Mouse (Mus musculus) midbrain, embryonic 13.5 days (tissue): ENCODE data around the gene Acsm2. TPM values are rescaled to one million over a fixed set of nuclear protein-coding genes. Genes with fewer than 3 reads are reported as not detected.

Source experiments
- ATAC-seq: fragments of 200-750 bp; cut with Nextera tagmentation; 2 replicates; pipeline ENCODE4 v1.8.0; 2017; ENCODE audit warnings: mild to moderate bottlenecking, moderate TSS enrichment, moderate library complexity
- H3K27ac ChIP-seq: fragments of 300-500 bp; sonication (generic); 2 replicates; pipeline ENCODE4 v1.5.1; 2015; ENCODE audit warnings: inconsistent platforms, mild to moderate bottlenecking, moderate library complexity
- H3K27me3 ChIP-seq: fragments of 300-500 bp; sonication (generic); 2 replicates; pipeline ENCODE4 v1.6.1; 2015; ENCODE audit warnings: mild to moderate bottlenecking, inconsistent platforms
- H3K36me3 ChIP-seq: fragments of 300-500 bp; sonication (generic); 2 replicates; pipeline ENCODE4 v1.6.1; 2015; ENCODE audit warnings: mild to moderate bottlenecking, inconsistent platforms
- H3K4me1 ChIP-seq: fragments of 300-500 bp; sonication (generic); replicated peaks from 2 replicates; pipeline ENCODE4 v1.6.1; 2015; ENCODE audit warnings: inconsistent platforms
- H3K4me2 ChIP-seq: fragments of 300-500 bp; sonication (generic); replicated peaks from 2 replicates; pipeline ENCODE4 v1.6.1; 2015; ENCODE audit warnings: moderate library complexity, mild to moderate bottlenecking, inconsistent platforms
- H3K4me3 ChIP-seq: fragments of 300-500 bp; sonication (generic); replicated peaks from 2 replicates; pipeline ENCODE4 v1.5.1; 2015; ENCODE audit warnings: mild to moderate bottlenecking, inconsistent platforms
- H3K9ac ChIP-seq: fragments of 300-500 bp; sonication (generic); replicated peaks from 2 replicates; pipeline ENCODE4 v1.6.1; 2015; ENCODE audit warnings: mild to moderate bottlenecking, inconsistent platforms
- H3K9me3 ChIP-seq: fragments of 300-500 bp; sonication (generic); 2 replicates; pipeline ENCODE4 v1.6.1; 2016; ENCODE audit warnings: mild to moderate bottlenecking, inconsistent platforms
- WGBS: fragments of 180-500 bp; shearing (Covaris S2); methylation state at CpG from one replicate; pipeline ENCODE4 v1.1.7; 2015; 5-methylcytosine and 5-hydroxymethylcytosine counted together
- polyA plus RNA-seq: library from polyadenylated mRNA; unstranded; fragments of >200 nt; fragmentation: Nextera tagmentation; extraction: Ambion mirVana; gene quantifications from 2 replicates; pipeline ENCODE4 v1.2.1, GENCODE M21; 2015

The Acsm2 gene
- polyA plus RNA-seq, 1 experiment from 2014 or later: not detected

DNA sequence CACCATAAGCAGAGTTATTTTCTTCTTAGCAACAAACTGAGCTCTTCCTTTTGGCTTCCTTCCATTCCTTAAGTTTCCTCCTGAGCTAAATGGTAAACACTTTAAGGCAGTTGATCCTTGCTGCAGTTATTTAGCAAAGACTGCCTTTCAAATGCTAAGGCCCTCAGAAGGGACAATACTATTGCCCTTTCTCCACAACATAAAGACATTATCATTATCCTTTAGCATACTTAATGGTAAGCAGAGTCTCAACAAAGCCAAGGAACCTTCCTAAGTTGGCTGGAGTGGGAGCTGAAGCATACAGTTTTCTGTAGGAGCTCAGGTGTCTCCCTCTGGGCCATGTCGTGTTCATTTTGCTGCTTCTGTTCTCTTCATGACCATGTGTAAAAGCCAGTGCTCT lies 41.2 kb downstream of the Acsm2 start:
- H3K4me3 ChIP-seq: no peak overlapping the region
- no peak overlapping the region for H3K4me2 ChIP-seq
- no peak for ATAC-seq
- H3K9me3 ChIP-seq: no peaks in the 10 kb centered on the region
- no peaks in the 10 kb centered on the region for H3K4me1 ChIP-seq
- WGBS: 44% methylated on average over 1 of the region's 1 CpGs
- no peaks in the 10 kb centered on the region for H3K27me3 ChIP-seq
- no peak overlapping the region for H3K9ac ChIP-seq
- H3K36me3 ChIP-seq: no peaks in the 10 kb centered on the region
- H3K27ac ChIP-seq: no peak overlapping the region

DNA sequence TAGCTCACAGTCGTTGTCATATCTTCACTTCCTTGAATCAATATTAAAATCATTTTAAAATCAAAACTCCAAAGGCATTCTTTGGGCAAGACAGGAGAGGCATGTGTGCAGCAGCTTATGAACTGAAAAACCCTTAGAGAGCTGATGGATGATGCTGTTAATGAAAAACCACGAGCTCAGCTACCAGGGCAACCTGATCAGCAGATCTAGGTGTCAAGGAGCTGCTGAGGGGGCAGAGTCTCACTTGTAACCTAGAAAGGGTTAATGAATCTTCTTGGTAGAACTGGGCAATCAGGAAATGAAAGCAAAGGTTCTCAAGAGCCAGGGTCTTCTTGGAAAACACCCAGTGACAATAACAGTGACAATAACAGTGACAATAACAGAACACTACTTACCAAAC lies 42.4 kb downstream of the Acsm2 start:
- no peak overlapping the region for H3K9ac ChIP-seq
- H3K4me3 ChIP-seq: no peak overlapping the region
- no peak overlapping the region for H3K4me2 ChIP-seq
- ATAC-seq: no peak
- 78% methylated on average over 2 of the region's 2 CpGs for WGBS
- no peaks in the 10 kb centered on the region for H3K27me3 ChIP-seq
- no peaks in the 10 kb centered on the region for H3K36me3 ChIP-seq
- no peak overlapping the region for H3K27ac ChIP-seq
- H3K4me1 ChIP-seq: no peaks in the 10 kb centered on the region
- H3K9me3 ChIP-seq: no peaks in the 10 kb centered on the region

- no peak overlapping the region for H3K4me3 ChIP-seq
- H3K27me3 ChIP-seq: no peaks in the 10 kb centered on the region
- no peak overlapping the region for H3K9ac ChIP-seq
- WGBS: 82% methylated on average over 2 of the region's 2 CpGs
- H3K36me3 ChIP-seq: no peaks in the 10 kb centered on the region
- no peak overlapping the region for H3K4me2 ChIP-seq
- no peak overlapping the region for H3K27ac ChIP-seq
- H3K4me1 ChIP-seq: no peaks in the 10 kb centered on the region
- H3K9me3 ChIP-seq: no peaks in the 10 kb centered on the region
- no peak for ATAC-seq
These were observed 47.2 kb downstream of the Acsm2 start for GRCm38 (mm10) chr7:119601195-119601953.

- no peaks in the 10 kb centered on the region for H3K4me1 ChIP-seq
- ATAC-seq: no peak
These were observed 47.8 kb downstream of the Acsm2 start for GRCm38 (mm10) chr7:119601954-119602317.

DNA sequence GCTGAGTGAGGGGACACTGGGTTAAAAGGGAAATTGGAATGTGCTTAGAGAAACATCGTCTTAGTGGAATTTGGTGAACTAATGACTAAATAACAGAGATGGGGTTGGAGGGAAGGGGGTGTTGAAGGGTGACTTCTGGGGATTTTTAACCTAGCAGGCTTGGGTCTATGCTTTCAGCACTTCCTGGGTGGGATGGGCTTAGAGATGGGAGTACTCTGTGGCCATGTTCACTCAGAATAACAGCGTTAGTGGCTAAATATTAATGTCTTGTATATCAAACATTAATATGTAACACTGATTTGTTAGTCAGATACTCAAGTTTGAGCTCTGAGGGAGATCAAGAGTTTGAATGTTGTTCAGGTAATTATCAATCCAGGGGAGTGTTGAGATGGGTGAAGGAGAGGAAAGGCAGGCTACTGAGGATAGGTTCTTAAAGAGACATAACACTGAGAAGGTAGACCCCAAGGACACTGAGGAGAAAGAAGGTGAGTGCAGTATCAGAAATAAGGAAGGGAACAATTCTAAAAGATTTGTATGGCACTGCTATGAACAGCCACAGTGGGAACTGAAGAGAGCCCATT lies 50.9 kb downstream of the Acsm2 start:
- Histone ChIP-seq H3K4me1 (no peaks in the 10 kb centered on the region), H3K36me3 (no peaks in the 10 kb centered on the region), H3K9ac (no peak overlapping the region), H3K4me3 (no peak overlapping the region), H3K27ac (no peak overlapping the region), H3K27me3 (no peaks in the 10 kb centered on the region), H3K9me3 (no peaks in the 10 kb centered on the region), H3K4me2 (no peak overlapping the region)
- no peak for ATAC-seq
- 91% methylated on average over 2 of the region's 2 CpGs for WGBS

More at GRCm38 (mm10) chr7:119601954-119602317, 47.8 kb downstream of the Acsm2 start:
- no peaks in the 10 kb centered on the region for H3K36me3 ChIP-seq
- H3K4me2 ChIP-seq: no peak overlapping the region
- WGBS: 92% methylated on average over 1 of the region's 1 CpGs
- H3K27me3 ChIP-seq: no peaks in the 10 kb centered on the region
- H3K27ac ChIP-seq: no peak overlapping the region
- no peak overlapping the region for H3K9ac ChIP-seq
- no peaks in the 10 kb centered on the region for H3K9me3 ChIP-seq
- no peak overlapping the region for H3K4me3 ChIP-seq

DNA sequence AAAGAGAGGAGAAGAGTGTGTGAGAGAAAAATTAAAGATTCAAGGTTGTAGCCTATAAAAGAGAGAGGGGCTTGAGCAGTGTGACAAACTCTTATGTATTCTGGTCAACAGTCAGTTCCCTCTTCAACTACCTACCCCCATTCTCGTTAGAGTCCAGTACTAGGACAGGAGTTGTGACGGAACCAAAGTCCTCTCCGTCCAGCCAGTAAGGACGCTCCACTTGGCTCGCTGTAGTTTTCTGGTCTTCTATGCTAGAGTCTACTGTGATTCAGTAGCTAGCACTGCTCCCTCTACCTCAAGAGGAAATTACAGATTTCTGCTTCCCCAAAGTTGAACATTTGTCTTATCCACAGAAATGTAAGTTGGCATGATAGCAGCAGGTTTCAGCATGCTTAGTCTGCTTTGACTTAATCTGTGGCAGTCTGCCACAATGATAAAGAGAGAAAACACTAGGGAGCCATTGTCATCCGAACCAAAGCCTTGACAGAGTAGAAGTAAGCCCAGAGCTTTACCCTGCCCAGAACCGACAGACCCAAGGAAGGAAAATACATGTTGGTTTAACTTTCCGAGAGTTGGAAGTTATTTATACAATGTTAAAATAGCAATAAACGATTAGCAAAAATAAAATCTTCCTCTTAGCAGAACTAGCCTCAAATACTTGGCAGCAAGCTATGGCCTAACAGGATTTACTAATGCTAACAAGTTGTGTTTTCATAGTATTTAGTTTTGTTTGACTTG lies 52.0 kb downstream of the Acsm2 start:
- no peak overlapping the region for H3K27ac ChIP-seq
- H3K9me3 ChIP-seq: no peaks in the 10 kb centered on the region
- WGBS: 76% methylated on average over 9 of the region's 9 CpGs
- H3K9ac ChIP-seq: no peak overlapping the region
- H3K4me2 ChIP-seq: no peak overlapping the region
- no peaks in the 10 kb centered on the region for H3K27me3 ChIP-seq
- no peak overlapping the region for H3K4me3 ChIP-seq
- no peaks in the 10 kb centered on the region for H3K4me1 ChIP-seq
- H3K36me3 ChIP-seq: no peaks in the 10 kb centered on the region
- ATAC-seq: no peak

DNA sequence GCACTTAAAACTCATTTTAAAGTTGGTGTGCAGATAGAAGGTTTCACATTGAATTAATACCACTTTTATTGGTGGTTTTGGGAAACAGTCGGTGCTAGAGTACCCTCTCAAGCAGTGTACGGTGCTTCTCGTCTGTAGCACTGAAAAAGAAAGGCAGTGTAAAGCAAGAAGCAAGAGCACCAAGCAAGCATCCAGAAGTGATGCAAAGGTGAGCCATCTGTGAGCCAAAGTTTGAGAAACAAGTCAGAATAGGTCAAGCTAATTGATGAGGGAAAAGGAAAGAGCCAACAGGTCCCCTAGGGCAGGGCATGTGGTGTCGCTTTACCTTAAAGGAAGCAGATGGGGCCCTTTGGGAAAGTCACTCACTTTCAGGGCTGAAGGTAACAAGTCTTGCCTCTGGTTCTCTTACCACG lies 52.5 kb downstream of the Acsm2 start, which contains the start of gene Acsm1:
Gene Acsm1 (plus strand): TSS at position 363 of the 413 bp plus-strand sequence.
- ATAC-seq: no peak
- Histone ChIP-seq H3K36me3 (no peaks in the 10 kb centered on the region), H3K9me3 (no peaks in the 10 kb centered on the region), H3K4me3 (no peak within 1 kb of the TSS), H3K9ac (no peak within 1 kb of the TSS), H3K4me2 (no peak within 1 kb of the TSS), H3K27ac (no peak within 1 kb of the TSS), H3K27me3 (no peaks in the 10 kb centered on the region), H3K4me1 (no peaks in the 10 kb centered on the region)
- WGBS: 89% methylated on average over 5 of the region's 5 CpGs

GRCm38 (mm10) chr7:119607796-119608515 lies 53.8 kb downstream of the Acsm2 start:
- Histone ChIP-seq H3K36me3 (no peaks in the 10 kb centered on the region), H3K4me3 (no peak overlapping the region), H3K4me1 (no peaks in the 10 kb centered on the region), H3K27ac (no peak overlapping the region), H3K4me2 (no peak overlapping the region), H3K27me3 (no peaks in the 10 kb centered on the region), H3K9me3 (no peaks in the 10 kb centered on the region), H3K9ac (no peak overlapping the region)
- ATAC-seq: no peak
- WGBS: 82% methylated on average over 9 of the region's 9 CpGs

DNA sequence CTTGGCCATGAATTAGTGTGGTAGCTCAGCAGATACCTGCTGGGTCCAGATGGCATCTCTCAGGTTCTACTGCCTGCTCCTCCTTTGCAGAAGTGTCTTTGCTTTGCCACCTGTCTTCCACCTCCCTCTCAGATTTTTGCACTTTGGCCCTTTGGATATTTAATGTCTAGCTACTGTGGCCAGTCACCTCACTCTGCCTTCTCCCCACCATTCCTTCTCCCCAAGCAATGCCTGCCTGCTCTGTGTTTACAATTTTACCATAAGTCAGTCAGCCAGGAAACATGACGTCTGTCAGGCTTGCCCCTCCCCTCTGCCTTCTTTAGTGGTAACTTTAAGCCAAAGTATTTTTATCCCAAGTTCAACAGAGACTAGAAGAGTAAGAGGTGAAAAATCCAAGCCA lies 62.4 kb downstream of the Acsm2 start:
- H3K9me3 ChIP-seq: no peaks in the 10 kb centered on the region
- H3K9ac ChIP-seq: no peak overlapping the region
- no peak for ATAC-seq
- no peaks in the 10 kb centered on the region for H3K4me1 ChIP-seq
- H3K4me3 ChIP-seq: no peak overlapping the region
- no peak overlapping the region for H3K4me2 ChIP-seq
- H3K27me3 ChIP-seq: no peaks in the 10 kb centered on the region
- no peak overlapping the region for H3K27ac ChIP-seq
- H3K36me3 ChIP-seq: no peaks in the 10 kb centered on the region
- WGBS: 58% methylated on average over 1 of the region's 1 CpGs

GRCm38 (mm10) chr7:119617593-119617992 lies 63.5 kb downstream of the Acsm2 start:
- H3K4me3 ChIP-seq: no peak overlapping the region
- H3K27me3 ChIP-seq: no peaks in the 10 kb centered on the region
- H3K9ac ChIP-seq: no peak overlapping the region
- ATAC-seq: no peak
- H3K27ac ChIP-seq: no peak overlapping the region
- H3K9me3 ChIP-seq: no peaks in the 10 kb centered on the region
- H3K36me3 ChIP-seq: no peaks in the 10 kb centered on the region
- no peaks in the 10 kb centered on the region for H3K4me1 ChIP-seq
- WGBS: 89% methylated on average over 6 of the region's 6 CpGs
- no peak overlapping the region for H3K4me2 ChIP-seq

DNA sequence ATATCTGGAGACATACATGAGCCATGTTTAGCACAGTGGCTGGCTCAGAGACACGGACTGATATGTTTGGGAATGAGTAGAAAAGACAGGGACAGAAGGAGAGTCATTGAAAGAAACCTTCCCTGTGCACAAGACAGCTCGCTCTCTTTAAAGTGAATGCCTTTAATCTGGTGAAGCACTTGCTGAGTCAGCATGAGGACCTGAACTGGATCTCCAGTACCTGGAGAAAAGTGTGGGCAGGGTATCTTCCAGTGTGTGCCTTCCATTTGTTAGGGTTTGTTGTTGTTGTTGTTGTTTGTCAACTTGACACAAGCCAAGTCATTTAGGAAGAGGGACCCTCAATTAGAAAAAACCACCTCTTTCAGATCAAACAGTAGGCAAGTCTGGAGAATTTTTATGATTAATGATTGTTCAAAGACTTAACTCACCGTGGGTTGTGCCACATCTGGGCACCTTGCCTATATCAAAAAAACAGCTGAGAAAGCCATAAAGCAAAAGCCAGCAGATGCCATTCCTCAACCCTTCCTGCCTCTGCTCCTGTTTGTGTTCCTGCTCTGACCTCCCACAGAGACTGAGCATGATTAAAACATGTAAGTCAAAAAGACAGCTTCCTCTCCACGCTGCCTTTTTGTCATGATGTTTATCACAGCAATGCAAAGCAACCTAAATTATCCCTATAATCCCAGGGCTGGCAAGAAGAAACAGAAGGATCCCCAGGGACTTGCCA lies 64.2 kb downstream of the Acsm2 start:
- no peak for ATAC-seq
- 61% methylated on average over 4 of the region's 4 CpGs for WGBS
- H3K4me3 ChIP-seq: no peak overlapping the region

More for the DNA sequence above, 64.2 kb downstream of the Acsm2 start:
- Histone ChIP-seq H3K9me3 (no peaks in the 10 kb centered on the region), H3K4me2 (no peak overlapping the region), H3K36me3 (no peaks in the 10 kb centered on the region), H3K4me1 (no peaks in the 10 kb centered on the region), H3K27me3 (no peaks in the 10 kb centered on the region), H3K27ac (no peak overlapping the region), H3K9ac (no peak overlapping the region)
